8 mouse cellular contexts compared by ENCODE assay signal in the genomic region with DNA sequence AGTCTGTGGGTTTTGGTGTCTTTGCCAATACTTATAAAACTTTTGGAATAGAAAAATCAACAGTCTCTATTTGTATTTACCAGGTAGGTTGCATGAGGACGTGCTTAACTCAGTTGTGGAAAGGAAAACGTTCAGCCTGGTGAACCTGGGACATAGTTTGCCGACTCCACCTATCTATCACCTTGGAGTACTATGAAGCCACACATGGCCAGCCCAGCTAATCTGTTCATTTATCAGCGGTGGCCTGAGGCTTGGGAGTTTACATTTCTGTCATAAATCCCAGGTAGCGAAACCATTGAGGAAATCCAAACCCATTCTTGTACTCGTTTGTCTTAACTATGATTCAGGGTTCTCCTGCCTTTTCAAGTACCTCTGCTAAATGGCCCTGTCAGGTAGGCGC. TPM values are rescaled to one million over a fixed set of nuclear protein-coding genes. Genes with fewer than 3 reads are reported as not detected.
DNase-seq lines count a peak whose midpoint lies in the region; ATAC-seq and TF ChIP-seq lines count a peak whose summit lies in the region.

TSS of gene Smpdl3a (plus strand) at position 318 of the 400 bp plus-strand sequence.

- TF ChIP-seq CTCF in bone marrow macrophage, adult 2 months (IDR thresholded peaks at IDR 0.05; ENCODE audit: low read depth, low read length): no peak
- no peak for TF ChIP-seq CTCF in intestine, postnatal 0 days (IDR thresholded peaks at IDR 0.05; ENCODE audit: low read depth)

- peak; percentile 56 for ATAC-seq in intestine, postnatal 0 days

- H3K36me3 ChIP-seq in intestine, postnatal 0 days (ENCODE audit: control insufficient read depth, insufficient read depth): no peaks in the 10 kb centered on the region
- peaks cover 47% of the 10 kb centered on the region for H3K36me3 ChIP-seq in midbrain, embryonic 10.5 days

- H3K4me2 ChIP-seq in intestine, postnatal 0 days (replicated peaks; ENCODE audit: low read depth): peak within 1 kb of the TSS; percentile 80

- H3K4me3 ChIP-seq in bone marrow macrophage, adult 2 months (ENCODE audit: insufficient read depth, low read length): peak within 1 kb of the TSS; percentile 80
- H3K4me3 ChIP-seq in intestine, postnatal 0 days (ENCODE audit: low read depth, low read length): peak within 1 kb of the TSS; percentile 63
- peak within 1 kb of the TSS; percentile 64 for H3K4me3 ChIP-seq in midbrain, embryonic 10.5 days

- peak within 1 kb of the TSS; percentile 71 for H3K27ac ChIP-seq in bone marrow macrophage, adult 2 months (ENCODE audit: insufficient read depth, low read depth, low read length)
- peak within 1 kb of the TSS; percentile 81 for H3K27ac ChIP-seq in intestine, postnatal 0 days (ENCODE audit: low read depth, low read length)
- H3K27ac ChIP-seq in midbrain, embryonic 10.5 days (replicated peaks): peak within 1 kb of the TSS; percentile 85

- H3K9me3 ChIP-seq in intestine, postnatal 0 days (ENCODE audit: control insufficient read depth): no peaks in the 10 kb centered on the region
- H3K9me3 ChIP-seq in midbrain, embryonic 10.5 days (replicated peaks): peaks cover 18% of the 10 kb centered on the region

- no peak for TF ChIP-seq POLR2A in bone marrow macrophage, adult 2 months (IDR thresholded peaks at IDR 0.05; ENCODE audit: borderline replicate concordance, low read depth, low read length)

- no peak for DNase-seq in left cerebral cortex, adult 18-20 months (ENCODE audit: low spot score in 2 of 2)
- no peak for DNase-seq in left cerebral cortex, adult 9 months (ENCODE audit: low spot score in 2 of 2)
- DNase-seq in gastrocnemius, postnatal 4 days (ENCODE audit: low spot score in 2 of 2): no peak
- DNase-seq in midbrain, embryonic 10.5 days (ENCODE audit: low spot score): no peak
- DNase-seq in right cerebral cortex, postnatal 36 days (ENCODE audit: low spot score in 2 of 2): no peak
- no peak for DNase-seq in right cerebral cortex, postnatal 4 days

- no peaks in the 10 kb centered on the region for H3K27me3 ChIP-seq in intestine, postnatal 0 days (replicated peaks; ENCODE audit: control insufficient read depth, insufficient read depth, low read length)
- no peaks in the 10 kb centered on the region for H3K27me3 ChIP-seq in midbrain, embryonic 10.5 days (ENCODE audit: low read depth, poor library complexity, severe bottlenecking)

- H3K9ac ChIP-seq in intestine, postnatal 0 days (ENCODE audit: low read depth, low read length): peak within 1 kb of the TSS; percentile 73

- H3K4me1 ChIP-seq in bone marrow macrophage, adult 2 months (ENCODE audit: control insufficient read depth, insufficient read depth, low read length): peaks cover 20% of the 10 kb centered on the region
- H3K4me1 ChIP-seq in intestine, postnatal 0 days (replicated peaks; ENCODE audit: control insufficient read depth, insufficient read depth, low read length): no peaks in the 10 kb centered on the region
- H3K4me1 ChIP-seq in midbrain, embryonic 10.5 days: peaks cover 22% of the 10 kb centered on the region

- 33% methylated on average over 7 of the region's 7 CpGs for WGBS in intestine, postnatal 0 days
- WGBS in midbrain, embryonic 10.5 days: 79% methylated on average over 7 of the region's 7 CpGs

RNA-seq across cellular contexts. Expression of gene Smpdl3a, which starts in this region (rescaled TPM):
- 10 to 100 TPM; 24.9 to 25.2 TPM for total RNA-seq in left cerebral cortex, adult 18-20 months (2021)
- polyA plus RNA-seq in bone marrow macrophage, adult 2 months (2012; ENCODE audit: insufficient read depth, insufficient read length, missing spikeins): 343 and 368 TPM in 2 replicates
- 10 to 100 TPM; 11.3 to 12.5 TPM for total RNA-seq in gastrocnemius, postnatal 4 days (2021)
- 209 and 216 TPM in 2 replicates for polyA plus RNA-seq in intestine, postnatal 0 days (2015; fragmentation: Nextera tagmentation; extraction: Ambion mirVana)
- 7.2 and 10.1 TPM in 2 replicates for polyA plus RNA-seq in midbrain, embryonic 10.5 days (2016; fragmentation: Nextera tagmentation; extraction: Ambion mirVana)

Comparison
In these comparisons a context has a peak if more than half of its experiments do, and no peak if none do; other contexts are left out.
1. RNA of gene Smpdl3a (polyA plus RNA-seq): 343 to 368 TPM in bone marrow macrophage, adult 2 months and 209 to 216 TPM in intestine, postnatal 0 days; 7.2 to 10.1 TPM in midbrain, embryonic 10.5 days; every median in the first group is over 10 times any median in the second.
2. Peak in every context shown above with its lines, with median percentiles within 50 percentile points of each other: H3K27ac ChIP-seq and H3K4me3 ChIP-seq.